Mouse (Mus musculus) thymus, adult 2 months (tissue): ENCODE data around the gene Tpp1. TPM values are rescaled to one million over a fixed set of nuclear protein-coding genes. Genes with fewer than 3 reads are reported as not detected.
"Not testable (repeated sequence)": the region's sequence is repeated elsewhere in the genome, so short reads cannot be mapped to it uniquely, and the experiment has no call there.

Source experiments
- DNase-seq: peaks from one replicate; pipeline ENCODE4 v3.0.0; 2021
- H3K27ac ChIP-seq: fragments of 200-500 bp; 2 replicates; pipeline ENCODE4 v1.5.1; 2012; ENCODE audit warnings: low read length, control low read depth; ENCODE audit not compliant: control insufficient read depth, insufficient read depth
- H3K27me3 ChIP-seq: fragments of 200-500 bp; 2 replicates; pipeline ENCODE4 v1.6.1; 2012; ENCODE audit warnings: mild to moderate bottlenecking, low read length, moderate library complexity, mixed read lengths; ENCODE audit not compliant: control insufficient read depth, insufficient read depth
- H3K36me3 ChIP-seq: fragments of 200-500 bp; 2 replicates; pipeline ENCODE4 v1.6.1; 2012; ENCODE audit warnings: mild to moderate bottlenecking, low read length, moderate library complexity; ENCODE audit not compliant: control insufficient read depth, insufficient read depth
- H3K4me1 ChIP-seq: fragments of 200-500 bp; replicated peaks from 2 replicates; pipeline ENCODE4 v1.6.1; 2012; ENCODE audit warnings: low read length; ENCODE audit not compliant: control insufficient read depth, insufficient read depth
- H3K4me3 ChIP-seq: fragments of 200-500 bp; 2 replicates; pipeline ENCODE4 v1.5.1; 2012; ENCODE audit warnings: mild to moderate bottlenecking, low read length, control low read depth, moderate library complexity; ENCODE audit not compliant: control insufficient read depth, insufficient read depth
- CTCF ChIP-seq: fragments of 200-500 bp; IDR thresholded peaks from 2 replicates; pipeline ENCODE4 v1.5.1; 2012; ENCODE audit warnings: mild to moderate bottlenecking, control low read depth, low read length, moderate library complexity, borderline replicate concordance; ENCODE audit not compliant: control insufficient read depth, poor library complexity, insufficient read depth; ENCODE audit errors: extremely low read depth
- POLR2A ChIP-seq: fragments of 200-500 bp; IDR thresholded peaks from 2 replicates; pipeline ENCODE4 v1.6.1; 2012; ENCODE audit warnings: mild to moderate bottlenecking, low read length, control low read depth, moderate library complexity; ENCODE audit not compliant: control insufficient read depth, poor library complexity, insufficient read depth; ENCODE audit errors: extremely low read depth
- WGBS: fragments of 180-500 bp; shearing (Covaris S2); methylation state at CpG from one replicate; pipeline ENCODE4 v1.1.7; 2018; 5-methylcytosine and 5-hydroxymethylcytosine counted together
- polyA plus RNA-seq: library from polyadenylated mRNA; depleted of rRNA; stranded (reverse); fragments of >200 nt; gene quantifications from 2 replicates; pipeline ENCODE4 v1.2.3, GENCODE M21; 2012

The Tpp1 gene
- polyA plus RNA-seq, 1 experiment, result 153 TPM

GRCm38 (mm10) chr7:105762517-105763270 is 10.7 kb upstream of the Tpp1 start:
- DNase-seq, result no peak
- H3K27me3 ChIP-seq, result no peaks in the 10 kb centered on the region
- 57% methylated on average over 55 of the region's 55 CpGs for WGBS
- no peaks in the 10 kb centered on the region for H3K4me1 ChIP-seq
- no peaks in the 10 kb centered on the region for H3K36me3 ChIP-seq
- no peak overlapping the region for H3K4me3 ChIP-seq
- TF ChIP-seq POLR2A (no peak), CTCF (no peak)
- no peak overlapping the region for H3K27ac ChIP-seq

DNA sequence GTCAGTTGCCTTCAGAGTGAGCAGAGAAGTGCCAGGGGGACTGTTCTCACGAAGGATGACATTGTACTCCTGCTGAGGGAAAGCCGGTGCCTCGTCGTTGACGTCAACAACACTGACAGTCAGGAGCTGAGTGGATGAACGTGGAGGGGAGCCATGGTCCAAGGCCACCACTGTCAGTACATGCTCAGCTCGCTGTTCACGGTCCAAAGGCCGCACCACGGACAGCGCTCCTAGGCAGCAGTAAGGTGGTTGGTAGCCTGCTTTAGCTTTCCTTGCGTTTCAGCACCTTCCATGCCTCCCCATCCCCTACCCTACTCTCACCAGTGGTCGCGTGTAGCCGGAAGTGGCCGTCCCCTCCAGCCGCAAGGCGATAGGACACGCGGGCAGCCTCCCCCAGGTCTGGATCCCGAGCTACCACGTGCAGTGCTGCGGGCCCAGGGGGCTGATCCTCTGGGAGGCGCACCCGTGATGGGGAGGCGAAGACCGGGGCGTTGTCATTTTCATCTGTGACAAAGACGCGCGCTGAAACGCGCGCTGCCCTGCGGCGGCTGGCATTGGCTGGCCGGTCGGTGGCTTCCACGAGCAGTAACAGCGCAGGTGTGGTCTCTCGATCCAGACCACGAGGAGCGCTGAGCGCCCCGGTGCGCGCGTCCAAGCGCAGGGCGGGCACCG is 9.9 kb upstream of the Tpp1 start:
- H3K27me3 ChIP-seq, result no peaks in the 10 kb centered on the region
- H3K4me3 ChIP-seq, result no peak overlapping the region
- 51% methylated on average over 51 of the region's 51 CpGs for WGBS

DNA sequence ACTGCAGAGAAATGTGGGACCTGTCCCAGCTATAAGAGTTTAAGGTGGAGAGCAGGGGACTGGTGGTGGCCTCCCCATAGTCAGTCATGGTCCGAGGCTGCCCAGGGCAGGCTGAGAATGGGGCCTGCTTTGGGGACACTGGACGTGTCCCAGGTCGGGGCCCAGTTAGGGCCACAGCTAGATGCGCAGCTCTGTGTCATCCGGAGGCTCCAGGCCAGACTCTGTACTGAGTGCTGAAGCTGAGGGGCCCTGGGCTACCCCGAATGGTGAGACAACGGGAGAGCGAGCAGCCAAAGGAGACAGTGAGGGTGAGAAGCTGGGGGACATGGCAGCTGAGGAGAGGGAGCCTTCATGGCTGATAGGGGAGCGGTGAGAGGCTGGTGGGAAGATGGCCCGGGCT is 1.2 kb upstream of the Tpp1 start:
- no peak overlapping the region for H3K4me3 ChIP-seq
- H3K27ac ChIP-seq, result no peak overlapping the region
- WGBS, result 99% methylated on average over 10 of the region's 10 CpGs
- H3K4me1 ChIP-seq, result peaks cover 4% of the 10 kb centered on the region
- TF ChIP-seq POLR2A (no peak), CTCF (no peak)
- H3K36me3 ChIP-seq, result no peaks in the 10 kb centered on the region
- DNase-seq, result no peak
- no peaks in the 10 kb centered on the region for H3K27me3 ChIP-seq

More for the DNA sequence above, 9.9 kb upstream of the Tpp1 start:
- H3K27ac ChIP-seq, result no peak overlapping the region
- TF ChIP-seq POLR2A, result no peak
- no peak for TF ChIP-seq CTCF
- no peak for DNase-seq
- H3K36me3 ChIP-seq, result no peaks in the 10 kb centered on the region
- no peaks in the 10 kb centered on the region for H3K4me1 ChIP-seq

- H3K4me3 ChIP-seq, result no peak overlapping the region
- no peaks in the 10 kb centered on the region for H3K36me3 ChIP-seq
- H3K27me3 ChIP-seq, result no peaks in the 10 kb centered on the region
- WGBS, result 96% methylated on average over 2 of the region's 2 CpGs
- TF ChIP-seq POLR2A (no peak), CTCF (no peak)
- H3K4me1 ChIP-seq, result peaks cover 4% of the 10 kb centered on the region
- H3K27ac ChIP-seq, result no peak overlapping the region
- DNase-seq, result no peak
Observed at GRCm38 (mm10) chr7:105752716-105753115, 681 bp upstream of the Tpp1 start.

DNA sequence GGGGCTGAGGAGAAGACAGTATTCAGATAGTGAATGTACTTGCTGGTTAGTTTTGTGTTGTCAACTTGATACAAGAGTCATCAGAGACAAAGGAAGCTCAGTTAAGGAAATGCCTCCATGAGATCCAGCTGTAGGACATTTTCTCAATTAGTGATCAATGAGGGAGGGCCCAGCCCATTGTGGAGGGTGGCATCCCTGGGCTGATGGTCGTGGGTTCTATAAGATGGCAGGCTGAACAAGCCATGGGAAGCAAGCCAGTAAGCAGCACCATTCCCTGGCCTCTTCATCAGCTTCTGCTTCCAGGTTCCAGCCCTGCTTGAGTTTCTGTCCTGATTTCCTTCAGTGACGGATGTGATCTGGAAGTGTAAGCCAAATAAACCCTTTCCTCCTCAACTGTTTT is 4.3 kb downstream of the Tpp1 start:
- TF ChIP-seq CTCF (no peak), POLR2A (no peak)
- no peak for DNase-seq
- Histone ChIP-seq H3K27me3 (no peaks in the 10 kb centered on the region), H3K27ac (no peak overlapping the region), H3K4me1 (peaks cover 14% of the 10 kb centered on the region), H3K36me3 (0 out of 2 replicates have a peak, but pooled peaks cover 3% of the 10 kb centered on the region), H3K4me3 (no peak overlapping the region)
- 90% methylated on average over 2 of the region's 2 CpGs for WGBS

GRCm38 (mm10) chr7:105743926-105744590 is 8.0 kb downstream of the Tpp1 start, which contains the start of gene Taf10:
Gene Taf10 (minus strand): TSS chr7:105744361.
- WGBS, result under 1% methylated on average over 67 of the region's 67 CpGs
- TF ChIP-seq CTCF, result peak; percentile 29; the same call in 1 of the 2 replicates
- TF ChIP-seq POLR2A, result peak; percentile 75
- DNase-seq, result peak; percentile 89
- H3K4me1 ChIP-seq, result peaks cover 11% of the 10 kb centered on the region
- peak within 1 kb of the TSS; percentile 77 for H3K4me3 ChIP-seq
- H3K27me3 ChIP-seq, result no peaks in the 10 kb centered on the region
- H3K27ac ChIP-seq, result no peak within 1 kb of the TSS
- peaks cover 25% of the 10 kb centered on the region for H3K36me3 ChIP-seq

GRCm38 (mm10) chr7:105743246-105743925 is 8.6 kb downstream of the Tpp1 start:
- peak overlapping the region; percentile 77 for H3K4me3 ChIP-seq
- DNase-seq, H3K27me3 ChIP-seq, H3K27ac ChIP-seq: not testable (repeated sequence)
- H3K36me3 ChIP-seq, result peaks cover 25% of the 10 kb centered on the region
- WGBS, result 33% methylated on average over 20 of the region's 20 CpGs
- peaks cover 14% of the 10 kb centered on the region for H3K4me1 ChIP-seq

- Histone ChIP-seq H3K4me1 (peaks cover 15% of the 10 kb centered on the region), H3K36me3 (peaks cover 25% of the 10 kb centered on the region)
- not testable (repeated sequence) for H3K27me3 ChIP-seq, H3K27ac ChIP-seq, DNase-seq, H3K4me3 ChIP-seq
- 95% methylated on average over 7 of the region's 7 CpGs for WGBS
Observed at GRCm38 (mm10) chr7:105742539-105743215, 9.4 kb downstream of the Tpp1 start.
